Comparison of ENCODE assay signal across 15 mouse cellular contexts in the genomic region with DNA sequence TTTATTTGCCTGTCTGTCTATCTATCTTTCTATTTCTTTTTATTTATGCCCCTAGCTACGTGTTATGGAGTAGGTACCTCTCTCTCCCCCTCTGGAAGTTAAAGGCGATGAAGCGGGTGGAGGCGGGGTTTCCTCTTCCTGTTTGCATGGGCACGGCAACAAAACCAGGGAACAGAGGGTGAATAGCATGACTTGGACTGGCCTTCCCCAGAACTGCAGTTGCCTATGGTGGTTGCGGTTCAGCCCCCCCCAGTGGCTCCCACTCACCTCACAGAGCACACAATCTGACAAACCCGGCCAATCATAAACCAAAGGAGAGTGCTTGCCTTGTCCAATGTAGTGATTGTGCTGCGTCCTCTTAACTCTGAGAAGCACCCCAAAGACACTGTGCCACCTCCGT.
A peak's percentile ranks its signal among the peaks of the same experiment; 100 is the strongest.
DNase-seq lines count a peak whose midpoint lies in the region; ATAC-seq and TF ChIP-seq lines count a peak whose summit lies in the region.
"Had no signal": no experiment of that assay in that cellular context is flagged by ENCODE, and none has a peak within 500 bp of the region (broad histone marks: within the 10 kb centered on the region; RNA-seq: fewer than 3 reads in every experiment).

No protein-coding gene starts in this region.

- ATAC-seq in megakaryocyte, adult 5-6 weeks (ENCODE audit: poor library complexity, severe bottlenecking) = peak; percentile 56

- DNase-seq in heart, adult 2 months = peak; percentile 4 to 21
- no peak for DNase-seq in heart, embryonic 10.5 days (ENCODE audit: low spot score)
- peak; percentile 27 for DNase-seq in lung, postnatal 10 days
- DNase-seq in lung, postnatal 14 days = no peak
- peak; percentile 42 for DNase-seq in thymus, postnatal 4 days
- DNase-seq in cerebellum, adult 9-11 months = no peak
- no peak for DNase-seq in frontal cortex, postnatal 10 days (ENCODE audit: low spot score in 2 of 2)
- DNase-seq: cerebellum, adult 18-20 months; gastrocnemius, adult 2 months; left cerebral cortex, postnatal 4 days had no signal

- H3K4me3 ChIP-seq in heart, adult 2 months = no peak overlapping the region
- H3K4me3 ChIP-seq in heart, embryonic 10.5 days = no peak overlapping the region
- H3K4me3 ChIP-seq: forebrain, embryonic 10.5 days; gastrocnemius, adult 2 months; stomach, embryonic 15.5 days had no signal

- intact Hi-C loops in heart, adult 2 months (cut with DNase I) = no loop called here

- H3K9me3 ChIP-seq in heart, embryonic 10.5 days = no peaks in the 10 kb centered on the region
- H3K9me3 ChIP-seq: forebrain, embryonic 10.5 days; stomach, embryonic 15.5 days had no signal

- 36% methylated on average over 9 of the region's 9 CpGs for WGBS in heart, adult 2 months
- WGBS in heart, embryonic 10.5 days = 71% methylated on average over 9 of the region's 9 CpGs

- H3K36me3 ChIP-seq in heart, adult 2 months (ENCODE audit: control insufficient read depth, insufficient read depth, low read length) = no peaks in the 10 kb centered on the region
- H3K36me3 ChIP-seq in heart, embryonic 10.5 days = no peaks in the 10 kb centered on the region
- H3K36me3 ChIP-seq: forebrain, embryonic 10.5 days; stomach, embryonic 15.5 days had no signal

- no peaks in the 10 kb centered on the region; the same call in 1 of the 2 replicates for H3K79me2 ChIP-seq in heart, adult 2 months (replicated peaks; ENCODE audit: control insufficient read depth, insufficient read depth, low read length)

- TF ChIP-seq CTCF in heart, adult 2 months (IDR thresholded peaks at IDR 0.05) = no peak

- TF ChIP-seq EP300 in heart, adult 2 months (IDR thresholded peaks at IDR 0.05; ENCODE audit: insufficient read depth, low read depth, low read length) = no peak

- no peak overlapping the region for H3K27ac ChIP-seq in heart, adult 2 months
- H3K27ac ChIP-seq in heart, embryonic 10.5 days = no peak overlapping the region; the same call in 1 of the 2 replicates
- H3K27ac ChIP-seq: gastrocnemius, adult 2 months; hindbrain, embryonic 14.5 days; liver, embryonic 14.5 days; stomach, embryonic 15.5 days had no signal

- H3K4me1 ChIP-seq in heart, adult 2 months (ENCODE audit: control insufficient read depth, insufficient read depth, low read length) = peaks cover 2% of the 10 kb centered on the region; the same call in 1 of the 2 replicates
- peaks cover 9% of the 10 kb centered on the region; the same call in 1 of the 2 replicates for H3K4me1 ChIP-seq in heart, embryonic 10.5 days
- H3K4me1 ChIP-seq: stomach, embryonic 15.5 days had no signal

- TF ChIP-seq POLR2A in heart, adult 2 months (IDR thresholded peaks at IDR 0.05; ENCODE audit: insufficient read depth, low read depth, low read length) = no peak

- H3K27me3 ChIP-seq in heart, adult 2 months (ENCODE audit: control insufficient read depth, insufficient read depth, low read length) = no peaks in the 10 kb centered on the region
- H3K27me3 ChIP-seq in heart, embryonic 10.5 days (ENCODE audit: insufficient read depth, poor library complexity, severe bottlenecking) = no peaks in the 10 kb centered on the region
- H3K27me3 ChIP-seq: stomach, embryonic 15.5 days had no signal

- H3K9ac ChIP-seq in heart, adult 2 months (ENCODE audit: low read depth, low read length) = peak overlapping the region; percentile 58; the same call in 1 of the 2 replicates
- H3K9ac ChIP-seq: hindbrain, embryonic 14.5 days; liver, embryonic 14.5 days; stomach, embryonic 15.5 days had no signal

Comparison
In these comparisons a context has a peak if more than half of its experiments do, and no peak if none do; other contexts are left out.
1. DNase-seq: peak in heart, adult 2 months (2 of 2), lung, postnatal 10 days (single experiment) and thymus, postnatal 4 days (single experiment); none in heart, embryonic 10.5 days (single experiment), lung, postnatal 14 days (single experiment), cerebellum, adult 9-11 months (single experiment) and frontal cortex, postnatal 10 days (0 of 2).